Mouse (Mus musculus): ENCODE measurements around the gene Rnf114. TPM values are rescaled to one million over a fixed set of nuclear protein-coding genes. Genes with fewer than 3 reads are reported as not detected.
A peak's percentile ranks its signal among the peaks of the same experiment; 100 is the strongest.

Rnf114 gene
- total and polyA plus RNA-seq, 2 experiments from 2014 or later, result 79.5 to 84.5 TPM

- H3K36me3 ChIP-seq (ENCODE audit: insufficient read depth), result peaks cover 34% of the 10 kb centered on the region
- no peak for ATAC-seq
- no peak for TF ChIP-seq CTCF (IDR thresholded peaks at IDR 0.05; ENCODE audit: low read depth)
- H3K27ac ChIP-seq (ENCODE audit: low read depth, low read length), result no peak overlapping the region
- H3K4me2 ChIP-seq (ENCODE audit: low read depth), result no peak overlapping the region
- H3K4me1 ChIP-seq (ENCODE audit: insufficient read depth), result no peaks in the 10 kb centered on the region
- WGBS, result 74% methylated on average over 4 of the region's 4 CpGs
- no peak overlapping the region for H3K9ac ChIP-seq
- no peaks in the 10 kb centered on the region for H3K9me3 ChIP-seq (ENCODE audit: low read length)
- no peak for DNase-seq
- no peaks in the 10 kb centered on the region for H3K27me3 ChIP-seq (ENCODE audit: insufficient read depth, low read length)
- no peak overlapping the region for H3K4me3 ChIP-seq (ENCODE audit: low read depth, low read length)
These were observed 9.8 kb upstream of the Rnf114 start for GRCm38 (mm10) chr2:167482681-167483080.

DNA sequence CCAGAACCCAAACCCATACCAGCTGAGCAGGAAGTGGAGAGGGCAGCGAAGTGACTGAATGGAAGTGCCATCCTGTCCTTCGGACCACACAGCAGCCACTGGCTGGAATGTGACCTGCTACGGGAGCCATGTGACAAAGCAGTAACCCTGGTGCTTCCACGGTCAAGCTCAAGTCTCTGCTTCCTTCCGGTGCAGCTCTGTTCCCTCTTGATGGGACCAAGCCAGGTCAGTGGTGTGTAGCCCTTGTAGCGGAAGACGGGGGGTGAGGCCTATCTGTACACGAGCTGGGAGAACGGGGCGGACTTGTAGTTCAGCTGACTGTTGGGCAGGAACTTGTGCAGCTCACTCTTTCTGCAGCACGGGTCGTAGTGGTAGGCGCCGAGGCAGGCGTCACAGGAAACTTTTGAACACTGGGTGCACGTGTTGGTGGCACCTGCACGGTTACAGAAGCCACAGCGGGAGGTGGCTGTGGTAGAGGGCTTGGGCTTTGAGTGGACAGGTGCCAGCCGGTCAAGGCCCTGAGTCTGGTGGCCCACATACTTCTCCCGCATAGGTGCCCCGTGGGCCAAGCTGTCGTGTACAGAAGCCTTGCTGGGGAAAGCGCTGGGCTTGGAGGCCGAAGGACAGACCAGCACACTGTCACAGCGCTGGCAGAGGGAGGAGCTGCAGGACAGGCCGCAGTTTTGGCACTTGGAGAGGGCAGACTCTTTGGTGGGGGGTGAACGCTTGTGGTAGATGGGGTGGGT, 9.2 kb upstream of the Rnf114 start:
- Histone ChIP-seq H3K9me3 (ENCODE audit: low read length) (no peaks in the 10 kb centered on the region), H3K4me2 (ENCODE audit: low read depth) (no peak overlapping the region), H3K4me1 (ENCODE audit: insufficient read depth) (no peaks in the 10 kb centered on the region), H3K36me3 (ENCODE audit: insufficient read depth) (peaks cover 36% of the 10 kb centered on the region), H3K27ac (ENCODE audit: low read depth, low read length) (no peak overlapping the region), H3K27me3 (ENCODE audit: insufficient read depth, low read length) (no peaks in the 10 kb centered on the region), H3K9ac (no peak overlapping the region), H3K4me3 (ENCODE audit: low read depth, low read length) (no peak overlapping the region)
- no peak for DNase-seq
- TF ChIP-seq CTCF (IDR thresholded peaks at IDR 0.05; ENCODE audit: low read depth), result no peak
- 93% methylated on average over 27 of the region's 27 CpGs for WGBS
- no peak for ATAC-seq

DNA sequence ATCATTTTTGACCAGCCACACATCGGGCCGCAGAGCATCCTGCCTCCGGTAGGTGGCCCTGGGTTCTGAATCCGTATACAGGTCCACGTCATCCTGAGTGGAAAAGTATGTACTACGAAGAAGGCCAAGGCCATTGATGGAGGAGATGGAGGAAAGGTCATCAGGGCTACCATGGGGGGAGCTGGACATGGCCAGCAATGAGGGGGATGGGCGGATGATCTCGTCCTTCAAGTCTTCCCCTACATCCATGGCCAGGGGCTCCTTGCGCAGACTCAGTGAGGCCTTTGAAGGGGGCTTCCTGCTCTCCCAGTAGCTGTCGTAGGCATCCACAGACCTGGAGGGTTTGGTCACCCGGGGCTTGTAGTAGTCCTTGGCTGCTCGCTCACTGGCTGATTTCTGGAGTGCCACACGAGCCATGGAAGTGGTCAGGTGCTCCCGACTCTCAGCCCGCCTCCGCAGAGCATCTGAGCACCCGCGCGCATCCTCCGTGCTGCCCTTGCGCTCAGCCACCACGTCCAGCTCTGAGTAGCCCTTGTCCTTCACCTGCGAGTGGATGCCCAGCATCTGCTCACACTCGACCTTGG, 8.5 kb upstream of the Rnf114 start:
- Histone ChIP-seq H3K9me3 (ENCODE audit: low read length) (no peaks in the 10 kb centered on the region), H3K4me1 (ENCODE audit: insufficient read depth) (no peaks in the 10 kb centered on the region), H3K36me3 (ENCODE audit: insufficient read depth) (peaks cover 39% of the 10 kb centered on the region), H3K4me2 (ENCODE audit: low read depth) (no peak overlapping the region), H3K9ac (no peak overlapping the region), H3K4me3 (ENCODE audit: low read depth, low read length) (no peak overlapping the region), H3K27me3 (ENCODE audit: insufficient read depth, low read length) (no peaks in the 10 kb centered on the region), H3K27ac (ENCODE audit: low read depth, low read length) (no peak overlapping the region)
- 96% methylated on average over 24 of the region's 24 CpGs for WGBS
- no peak for DNase-seq
- ATAC-seq, result no peak
- no peak for TF ChIP-seq CTCF (IDR thresholded peaks at IDR 0.05; ENCODE audit: low read depth)

GRCm38 (mm10) chr2:167484932-167485331, 7.5 kb upstream of the Rnf114 start:
- H3K36me3 ChIP-seq (ENCODE audit: insufficient read depth), result peaks cover 40% of the 10 kb centered on the region
- no peak overlapping the region for H3K9ac ChIP-seq
- TF ChIP-seq CTCF (IDR thresholded peaks at IDR 0.05; ENCODE audit: low read depth), result no peak
- no peaks in the 10 kb centered on the region for H3K9me3 ChIP-seq (ENCODE audit: low read length)
- H3K27me3 ChIP-seq (ENCODE audit: insufficient read depth, low read length), result no peaks in the 10 kb centered on the region
- H3K4me3 ChIP-seq (ENCODE audit: low read depth, low read length), result no peak overlapping the region
- no peaks in the 10 kb centered on the region for H3K4me1 ChIP-seq (ENCODE audit: insufficient read depth)
- no peak for DNase-seq
- H3K27ac ChIP-seq (ENCODE audit: low read depth, low read length), result no peak overlapping the region
- H3K4me2 ChIP-seq (ENCODE audit: low read depth), result no peak overlapping the region
- 92% methylated on average over 11 of the region's 11 CpGs for WGBS
- no peak for ATAC-seq

DNA sequence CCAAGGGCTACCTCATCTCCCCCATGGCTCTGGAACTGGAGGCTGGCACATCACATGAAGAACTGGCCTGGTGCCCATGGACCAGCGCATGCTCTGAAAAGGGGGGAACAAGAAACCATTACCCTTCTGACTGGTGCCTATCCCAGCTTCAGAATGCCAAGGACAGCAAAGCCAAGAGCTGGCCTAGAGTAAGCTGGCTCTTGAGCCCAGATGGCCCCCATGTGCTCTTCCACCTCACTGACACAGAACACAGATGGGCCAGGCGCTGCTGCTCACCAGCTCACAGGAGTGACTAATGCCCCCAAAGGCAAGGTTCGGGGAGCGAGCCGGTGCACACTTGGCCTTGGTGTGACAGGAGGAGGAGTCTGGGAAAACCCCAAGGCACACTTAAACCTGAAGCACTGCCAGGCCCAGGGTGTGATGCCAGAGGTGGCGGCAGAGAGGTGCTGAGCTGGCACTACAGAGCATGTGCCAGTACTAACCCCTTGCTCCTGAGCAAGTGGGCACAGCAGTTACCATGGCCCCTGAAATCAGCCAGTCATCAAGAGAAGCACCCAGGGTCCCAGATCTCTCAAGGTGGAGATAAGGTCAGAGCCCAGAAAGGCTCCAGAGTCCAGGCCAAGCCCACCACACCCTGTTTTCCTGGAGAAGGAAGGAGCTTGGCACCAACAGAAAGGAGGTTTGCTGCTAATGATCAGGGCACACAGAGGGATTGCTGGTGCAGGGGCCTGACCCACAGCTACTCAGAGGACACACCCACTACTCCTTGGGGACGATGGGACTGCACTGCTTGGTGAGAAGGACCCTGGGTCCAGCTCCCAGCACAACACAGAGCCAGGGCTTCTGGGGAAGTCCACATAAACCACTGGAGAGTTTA, 6.7 kb upstream of the Rnf114 start:
- peak; percentile 77 for ATAC-seq
- Histone ChIP-seq H3K27ac (ENCODE audit: low read depth, low read length) (0 out of 2 replicates have a peak overlapping the region, but pooled peaks have one; percentile 9), H3K27me3 (ENCODE audit: insufficient read depth, low read length) (no peaks in the 10 kb centered on the region), H3K36me3 (ENCODE audit: insufficient read depth) (peaks cover 40% of the 10 kb centered on the region), H3K4me3 (ENCODE audit: low read depth, low read length) (no peak overlapping the region), H3K4me2 (ENCODE audit: low read depth) (no peak overlapping the region), H3K9ac (no peak overlapping the region), H3K9me3 (ENCODE audit: low read length) (no peaks in the 10 kb centered on the region), H3K4me1 (ENCODE audit: insufficient read depth) (peaks cover 2% of the 10 kb centered on the region)
- peak; percentile 57 for DNase-seq
- TF ChIP-seq CTCF (IDR thresholded peaks at IDR 0.05; ENCODE audit: low read depth), result no peak
- WGBS, result 50% methylated on average over 7 of the region's 7 CpGs

GRCm38 (mm10) chr2:167486573-167486972, 5.9 kb upstream of the Rnf114 start:
- Histone ChIP-seq H3K4me1 (ENCODE audit: insufficient read depth) (peaks cover 10% of the 10 kb centered on the region), H3K9me3 (ENCODE audit: low read length) (no peaks in the 10 kb centered on the region), H3K36me3 (ENCODE audit: insufficient read depth) (peaks cover 35% of the 10 kb centered on the region), H3K4me3 (ENCODE audit: low read depth, low read length) (no peak overlapping the region), H3K27me3 (ENCODE audit: insufficient read depth, low read length) (no peaks in the 10 kb centered on the region), H3K4me2 (ENCODE audit: low read depth) (no peak overlapping the region), H3K9ac (no peak overlapping the region), H3K27ac (ENCODE audit: low read depth, low read length) (no peak overlapping the region)
- 87% methylated on average over 4 of the region's 4 CpGs for whole genome bisulfite sequencing
- TF ChIP-seq CTCF (IDR thresholded peaks at IDR 0.05; ENCODE audit: low read depth), result no peak
- DNase-seq (no peak), ATAC-seq (no peak)
